Mouse (Mus musculus) frontal cortex, postnatal 14 days (tissue): ENCODE data around the gene Gm21719.
"Not testable (repeated sequence)": the region's sequence is repeated elsewhere in the genome, so short reads cannot be mapped to it uniquely, and the experiment has no call there.

Experiments used
- DNase-seq, 2 experiments: peaks; one replicate each; pipeline ENCODE4 v3.0.0; 2022; ENCODE audit warnings: low spot score in 2 of 2

The Gm21719 gene

DNA sequence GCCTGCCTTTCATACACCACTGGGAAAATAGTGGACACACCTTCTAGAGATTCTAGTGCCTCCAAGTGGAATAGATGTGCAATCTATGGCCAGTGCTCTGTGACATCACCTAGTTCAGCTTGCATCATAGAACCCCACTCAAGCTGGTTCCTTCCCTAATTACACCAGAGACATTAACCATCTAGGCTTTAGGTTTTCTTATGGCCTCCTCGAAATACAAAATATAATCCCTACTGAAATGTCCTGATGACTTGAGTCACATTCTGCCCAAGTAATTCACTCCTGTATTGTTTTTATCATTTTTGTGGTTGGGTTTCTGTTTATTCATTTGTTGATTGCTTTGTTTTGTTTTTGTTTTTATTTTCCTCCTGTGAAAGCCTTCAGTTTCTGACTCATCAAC lies at the start of gene Gm21719:
Gm21719 (minus strand) TSS at position 101 of the 400 bp plus-strand sequence.
- not testable (repeated sequence) for DNase-seq
